Mouse (Mus musculus) G1E (cell line): Measurements from ENCODE around the gene Tmbim7. TPM values are rescaled to one million over a fixed set of nuclear protein-coding genes. Genes with fewer than 3 reads are reported as not detected.
A peak's percentile ranks its signal among the peaks of the same experiment; 100 is the strongest.

Source experiments
- ATAC-seq: 2 replicates; pipeline ENCODE4 v1.8.0; 2016; ENCODE audit warnings: mild to moderate bottlenecking; ENCODE audit not compliant: insufficient number of reproducible peaks, poor library complexity, low FRiP score, severe bottlenecking; ENCODE audit errors: extremely low read depth
- DNase-seq: peaks from one replicate; pipeline ENCODE4 v3.0.0; 2012; ENCODE audit warnings: low spot score
- H3K27me3 ChIP-seq: 2 replicates; pipeline ENCODE4 v1.6.1; 2012; ENCODE audit warnings: mild to moderate bottlenecking, low read length, inconsistent platforms; ENCODE audit not compliant: insufficient read depth
- H3K36me3 ChIP-seq: replicated peaks from 2 replicates; pipeline ENCODE3; 2012; ENCODE audit warnings: mild to moderate bottlenecking, inconsistent platforms
- H3K4me1 ChIP-seq: 2 replicates; pipeline ENCODE4 v1.6.1; 2012; ENCODE audit warnings: low read depth, low read length, inconsistent platforms, mixed read lengths; ENCODE audit not compliant: insufficient read depth
- H3K4me3 ChIP-seq: 2 replicates; pipeline ENCODE4 v1.5.1; 2012; ENCODE audit warnings: low read depth, mild to moderate bottlenecking, inconsistent platforms, low read length, moderate library complexity, mixed read lengths
- H3K9me3 ChIP-seq: replicated peaks from 2 replicates; pipeline ENCODE4 v1.6.1; 2012; ENCODE audit warnings: inconsistent platforms
- CTCF ChIP-seq: IDR thresholded peaks from 2 replicates; pipeline ENCODE4 v1.5.1; 2012; ENCODE audit warnings: low read depth, low read length, inconsistent platforms, mixed read lengths
- GATA1 ChIP-seq: IDR thresholded peaks from 2 replicates; pipeline ENCODE4 v1.6.1; 2012; ENCODE audit warnings: borderline replicate concordance, low read length, inconsistent platforms, mixed read lengths
- GATA2 ChIP-seq: IDR thresholded peaks from 2 replicates; pipeline ENCODE4 v1.6.1; 2012; ENCODE audit warnings: low read depth, low read length, inconsistent platforms, borderline replicate concordance
- POLR2AphosphoS5 ChIP-seq: IDR thresholded peaks from 2 replicates; pipeline ENCODE4 v1.6.1; 2012; ENCODE audit warnings: low read depth, low read length, inconsistent platforms; ENCODE audit not compliant: insufficient replicate concordance
- TAL1 ChIP-seq: conservative IDR thresholded peaks from 2 replicates; pipeline ENCODE4 v1.6.1; 2012; ENCODE audit warnings: low read depth, low read length, inconsistent platforms, mixed read lengths
- polyA plus RNA-seq: library from polyadenylated mRNA; stranded (reverse); fragments of >175 nt; gene quantifications from 2 replicates; pipeline ENCODE4 v1.2.3, GENCODE M21; 2012
- total RNA-seq, 2 experiments: library from RNA; stranded (forward) in 1 of 2; stranded (reverse) in 1 of 2; fragments of 200-1000 nt in 1 of 2; fragments of >200 nt in 1 of 2; fragmentation: Nextera tagmentation in 1 of 2; gene quantifications; 2 replicates each; pipeline ENCODE4 v1.2.3; 2014 to 2017

Tmbim7 gene
- total and polyA plus RNA-seq, 3 experiments, result not detected

DNA sequence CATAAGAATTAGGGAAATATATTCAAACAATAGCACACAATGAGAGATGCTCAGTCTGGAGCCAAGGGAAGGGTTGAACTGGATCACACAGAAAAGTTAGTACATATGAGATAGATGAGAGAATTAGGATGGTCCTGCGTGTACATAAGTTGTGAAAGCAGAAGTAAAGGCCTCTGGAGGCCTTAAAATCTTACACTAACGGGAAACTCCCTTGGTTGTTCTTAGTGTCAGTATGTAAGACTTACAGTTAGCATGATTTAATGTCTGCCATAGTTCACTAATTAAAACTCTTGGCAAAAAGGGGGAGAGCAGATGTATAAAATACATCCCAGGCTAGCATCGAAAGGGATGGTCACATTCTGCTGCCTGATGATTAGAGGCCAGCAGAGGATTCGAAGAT is 2.8 kb downstream of the Tmbim7 start:
- H3K36me3 ChIP-seq, result no peaks in the 10 kb centered on the region
- no peak for ATAC-seq
- peaks cover under 1% of the 10 kb centered on the region; the same call in 1 of the 2 replicates for H3K9me3 ChIP-seq
- no peak for DNase-seq
- H3K4me3 ChIP-seq, result no peak overlapping the region
- TF ChIP-seq GATA2 (no peak), CTCF (no peak), TAL1 (no peak), GATA1 (no peak)
- H3K4me1 ChIP-seq, result peaks cover 16% of the 10 kb centered on the region; the same call in 1 of the 2 replicates
- H3K27me3 ChIP-seq, result peaks cover 1% of the 10 kb centered on the region

DNA sequence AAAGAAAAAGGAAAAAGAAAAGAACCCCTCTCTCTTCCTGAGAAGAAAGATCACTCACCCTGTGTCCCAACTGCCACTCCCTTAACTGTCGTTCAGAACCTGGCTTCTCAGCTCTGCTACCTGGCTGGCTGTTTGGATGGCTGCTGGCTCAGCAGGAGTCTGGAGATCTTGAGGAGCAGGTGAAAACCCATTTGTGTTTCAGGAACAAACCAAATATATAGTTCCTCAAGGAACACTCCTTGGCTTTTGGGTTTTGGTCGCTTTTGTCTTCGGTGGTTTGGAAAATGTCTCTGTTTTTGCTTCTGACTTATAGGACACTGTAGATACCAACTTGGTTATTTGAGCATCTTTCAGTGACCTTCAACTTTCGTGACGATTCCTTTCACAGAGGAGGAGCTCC is 6.1 kb downstream of the Tmbim7 start, which contains the start of gene Gatad1:
Gene Gatad1 (minus strand): TSS at position 101 of the 400 bp plus-strand sequence.
- H3K4me1 ChIP-seq, result no peaks in the 10 kb centered on the region
- peaks cover 5% of the 10 kb centered on the region for H3K27me3 ChIP-seq
- no peak for ATAC-seq
- H3K4me3 ChIP-seq, result no peak within 1 kb of the TSS
- H3K36me3 ChIP-seq, result no peaks in the 10 kb centered on the region
- H3K9me3 ChIP-seq, result peaks cover 2% of the 10 kb centered on the region; the same call in 1 of the 2 replicates
- DNase-seq, result no peak
- no peak for TF ChIP-seq POLR2AphosphoS5
- no peak for TF ChIP-seq GATA1
- TF ChIP-seq CTCF, result no peak
- no peak for TF ChIP-seq TAL1
- no peak for TF ChIP-seq GATA2

DNA sequence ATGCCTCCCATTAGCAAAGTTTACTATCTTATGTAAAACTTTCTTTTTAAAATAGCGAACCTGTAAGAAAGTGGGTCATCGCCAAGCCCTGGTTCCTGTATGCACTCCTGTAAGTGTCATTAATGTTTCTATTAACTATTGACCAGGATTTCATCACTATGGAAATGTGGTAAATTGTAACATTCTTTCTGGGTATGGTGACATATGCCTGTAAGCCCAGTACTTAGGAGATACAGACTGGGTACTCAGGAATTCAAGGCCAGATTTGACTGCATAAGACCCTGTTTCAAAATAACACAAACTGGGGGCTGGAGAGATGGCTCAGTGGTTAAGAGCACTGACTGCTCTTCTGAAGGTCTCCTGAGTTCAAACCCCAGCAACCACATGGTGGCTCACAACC is 14.2 kb downstream of the Tmbim7 start:
- no peak for ATAC-seq
- no peaks in the 10 kb centered on the region for H3K36me3 ChIP-seq
- H3K4me3 ChIP-seq, result no peak overlapping the region
- TF ChIP-seq GATA2, result no peak
- no peak for TF ChIP-seq TAL1
- TF ChIP-seq GATA1, result no peak
- peaks cover 12% of the 10 kb centered on the region for H3K4me1 ChIP-seq
- no peak for DNase-seq
- H3K9me3 ChIP-seq, result no peaks in the 10 kb centered on the region
- peaks cover 48% of the 10 kb centered on the region for H3K27me3 ChIP-seq

DNA sequence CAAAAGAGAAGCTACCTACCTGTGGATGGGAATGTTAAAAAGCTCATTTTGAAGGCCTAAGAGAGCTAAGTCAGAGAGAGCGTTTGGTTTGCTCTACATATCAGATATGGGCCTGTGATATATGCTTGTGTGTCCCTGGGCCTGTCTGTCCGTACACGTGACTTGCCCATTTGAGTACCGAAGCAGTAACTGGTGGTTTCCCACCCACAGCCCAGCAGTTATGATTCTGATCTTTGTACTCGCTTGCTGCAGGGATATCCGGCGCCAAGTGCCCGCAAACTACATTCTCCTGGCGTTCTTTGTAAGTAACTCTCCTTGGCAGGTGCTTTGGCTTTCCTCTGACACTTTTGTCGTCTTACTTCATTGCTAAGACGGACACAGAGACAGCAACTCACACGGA is 15.6 kb downstream of the Tmbim7 start:
- no peaks in the 10 kb centered on the region for H3K9me3 ChIP-seq
- no peak for TF ChIP-seq GATA1
- no peak for TF ChIP-seq CTCF
- TF ChIP-seq POLR2AphosphoS5, result no peak
- no peak for TF ChIP-seq TAL1
- TF ChIP-seq GATA2, result no peak
- DNase-seq, result no peak
- peaks cover 20% of the 10 kb centered on the region for H3K4me1 ChIP-seq
- no peak overlapping the region for H3K4me3 ChIP-seq
- no peak for ATAC-seq
- H3K27me3 ChIP-seq, result peaks cover 48% of the 10 kb centered on the region
- no peaks in the 10 kb centered on the region for H3K36me3 ChIP-seq

DNA sequence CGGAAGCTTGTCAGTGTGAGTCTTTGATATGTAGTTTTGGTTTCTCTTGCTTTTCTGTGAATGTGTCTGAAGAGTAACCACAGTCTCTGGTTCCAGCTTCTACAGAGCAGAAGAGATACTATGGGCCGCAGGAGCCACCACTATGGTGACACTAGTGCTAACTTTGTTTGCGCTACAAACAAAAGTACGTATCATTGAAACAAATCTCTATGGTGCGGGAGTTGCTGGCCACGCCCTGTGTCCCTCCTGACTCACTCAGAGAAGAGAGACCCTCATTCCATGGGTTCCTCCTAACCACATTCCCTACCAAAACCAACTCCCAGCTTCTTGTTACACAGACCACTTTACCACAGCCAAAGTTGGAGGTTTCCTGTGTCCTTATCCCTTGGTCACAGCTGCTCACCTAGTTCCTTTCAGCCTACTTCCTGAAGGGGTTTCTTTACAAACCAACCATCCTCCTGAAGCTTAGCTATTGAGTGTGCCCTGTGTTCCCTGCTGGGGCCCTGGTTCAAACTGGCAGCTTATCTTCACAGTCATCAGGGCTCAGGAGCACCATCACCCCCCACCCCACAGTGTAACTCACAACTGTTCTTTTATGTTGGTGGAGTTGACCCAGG is 19.1 kb downstream of the Tmbim7 start:
- Histone ChIP-seq H3K9me3 (no peaks in the 10 kb centered on the region), H3K4me3 (no peak overlapping the region), H3K4me1 (peaks cover 23% of the 10 kb centered on the region), H3K27me3 (peaks cover 29% of the 10 kb centered on the region), H3K36me3 (no peaks in the 10 kb centered on the region)
- DNase-seq (peak; percentile 6), ATAC-seq (peak; percentile 70)
- TF ChIP-seq CTCF (no peak), POLR2AphosphoS5 (no peak), TAL1 (no peak; the same call in 1 of the 2 replicates), GATA1 (no peak), GATA2 (no peak)

DNA sequence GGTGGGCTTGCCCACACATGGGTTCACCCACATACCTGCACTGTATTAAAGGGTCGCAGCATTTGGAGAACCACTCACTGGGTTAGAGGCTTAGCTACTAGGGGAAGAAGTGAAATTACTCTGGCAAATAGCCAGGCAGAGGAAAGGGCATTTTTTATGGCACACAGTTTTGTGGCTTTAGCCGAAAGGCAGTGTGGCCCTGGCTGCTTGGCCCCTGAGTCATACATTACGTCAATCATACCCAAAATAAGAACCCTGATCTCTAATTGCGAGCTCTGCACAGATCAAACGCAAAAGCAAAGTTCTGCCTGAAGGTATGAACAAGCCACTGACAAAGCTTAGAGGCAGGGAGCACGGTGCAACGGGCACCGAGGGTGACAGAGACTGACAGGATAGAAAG is 37.3 kb downstream of the Tmbim7 start:
- no peak for ATAC-seq
- no peak for DNase-seq
- TF ChIP-seq GATA2 (no peak), GATA1 (no peak), TAL1 (no peak), POLR2AphosphoS5 (no peak)
- H3K9me3 ChIP-seq, result no peaks in the 10 kb centered on the region
- H3K4me3 ChIP-seq, result no peak overlapping the region
- no peaks in the 10 kb centered on the region for H3K4me1 ChIP-seq
- H3K27me3 ChIP-seq, result no peaks in the 10 kb centered on the region
- H3K36me3 ChIP-seq, result peaks cover 69% of the 10 kb centered on the region
